In the genomic region with DNA sequence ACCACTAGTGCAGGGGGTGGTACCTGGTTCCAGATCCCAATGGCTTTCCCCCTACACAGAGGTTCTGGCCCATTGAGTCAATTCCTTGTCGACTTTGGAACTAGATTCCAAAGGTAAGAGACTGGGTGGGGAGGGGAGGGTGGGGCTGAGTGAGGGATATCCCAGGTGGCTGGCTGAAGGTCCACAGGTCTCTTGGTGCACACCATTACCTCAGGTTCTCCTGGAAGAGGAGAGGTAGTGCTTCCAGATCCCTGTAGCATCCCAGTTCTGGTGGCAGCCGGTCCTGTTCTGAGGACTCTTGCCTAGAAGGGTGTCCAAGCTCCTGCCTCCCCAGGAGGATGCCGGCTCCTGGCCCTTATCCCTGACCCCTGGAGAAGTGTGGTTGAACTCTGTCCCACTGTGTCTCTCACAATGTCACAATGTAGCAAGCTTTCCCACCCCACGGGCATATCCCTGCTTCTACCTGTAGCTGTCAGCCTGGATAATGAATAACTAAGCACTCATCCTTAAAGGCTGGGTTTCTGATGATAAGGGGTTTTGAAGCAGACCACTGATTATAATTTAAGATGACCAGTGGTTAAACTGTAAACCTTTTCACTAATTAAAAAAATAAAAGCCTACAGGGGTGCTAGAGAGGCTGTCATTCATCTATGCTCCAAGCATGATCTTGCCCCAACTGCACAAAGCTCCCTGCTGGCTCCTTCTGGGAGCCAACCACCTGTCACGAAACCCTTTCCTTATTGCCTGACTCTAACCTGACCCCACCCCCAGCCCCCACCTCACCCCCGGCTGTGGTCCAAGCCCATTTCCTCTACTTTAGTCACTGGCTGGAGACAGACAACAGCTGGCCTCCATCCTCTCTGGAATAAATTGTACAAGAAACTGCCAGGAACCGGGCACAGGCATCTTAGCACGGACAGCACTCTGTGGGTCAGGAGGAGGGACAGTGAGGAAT, we compare ENCODE assay signal across 13 mouse cellular contexts. TPM values are rescaled to one million over a fixed set of nuclear protein-coding genes. Genes with fewer than 3 reads are reported as not detected.
DNase-seq lines count a peak whose midpoint lies in the region; ATAC-seq and TF ChIP-seq lines count a peak whose summit lies in the region.
"Had no signal": no experiment of that assay in that cellular context is flagged by ENCODE, and none has a peak within 500 bp of the region (broad histone marks: within the 10 kb centered on the region; RNA-seq: fewer than 3 reads in every experiment).

No protein-coding gene starts in this region.

- no peak overlapping the region for H3K4me3 ChIP-seq in hindbrain, embryonic 10.5 days
- H3K4me3 ChIP-seq in hindbrain, embryonic 16.5 days (ENCODE audit: low read length): no peak overlapping the region
- H3K4me3 ChIP-seq in kidney, adult 2 months (ENCODE audit: insufficient read depth, low read depth, low read length): no peak overlapping the region
- H3K4me3 ChIP-seq: erythroblast, embryonic 14.5 days; limb, embryonic 10.5 days; midbrain, embryonic 15.5 days; neural tube, embryonic 12.5 days had no signal

- DNase-seq in hindbrain, embryonic 10.5 days (ENCODE audit: low spot score): no peak
- DNase-seq in Patski (ENCODE audit: low read depth, low spot score): no peak
- DNase-seq in kidney, adult 2 months: peak; percentile 83
- peak; percentile 63 to 76 for DNase-seq in kidney, postnatal 4 days
- no peak for DNase-seq in spleen, postnatal 10 days (ENCODE audit: low spot score in 2 of 2)
- no peak for DNase-seq in B cell, adult 2 months
- DNase-seq in gastrocnemius, postnatal 25 days: no peak
- DNase-seq: thymus, adult 2 months had no signal

- in situ Hi-C loops in Patski (cut with MboI; ENCODE audit: low pct_unique_long_range_greater_than_20kb): no loop called here

- H3K27me3 ChIP-seq in hindbrain, embryonic 10.5 days (ENCODE audit: insufficient read depth, poor library complexity, severe bottlenecking): no peaks in the 10 kb centered on the region
- H3K27me3 ChIP-seq in hindbrain, embryonic 16.5 days (replicated peaks; ENCODE audit: control insufficient read depth, insufficient read depth, low read length): no peaks in the 10 kb centered on the region
- no peaks in the 10 kb centered on the region for H3K27me3 ChIP-seq in Patski
- H3K27me3 ChIP-seq in kidney, adult 2 months (replicated peaks; ENCODE audit: control insufficient read depth, insufficient read depth, low read length): no peaks in the 10 kb centered on the region
- H3K27me3 ChIP-seq: midbrain, embryonic 15.5 days; neural tube, embryonic 12.5 days had no signal

- no peak for TF ChIP-seq POLR2A in kidney, adult 2 months (IDR thresholded peaks at IDR 0.05; ENCODE audit: low read depth, low read length)

- peaks cover 71% of the 10 kb centered on the region for H3K4me1 ChIP-seq in hindbrain, embryonic 10.5 days (replicated peaks)
- no peaks in the 10 kb centered on the region for H3K4me1 ChIP-seq in hindbrain, embryonic 16.5 days (ENCODE audit: control insufficient read depth, insufficient read depth, low read depth, low read length)
- peaks cover 66% of the 10 kb centered on the region for H3K4me1 ChIP-seq in kidney, adult 2 months (ENCODE audit: control insufficient read depth, insufficient read depth, low read length)
- H3K4me1 ChIP-seq: midbrain, embryonic 15.5 days had no signal

- CTCF ChIA-PET in Patski (lab: Charles Lee): interaction anchor here (1.0 to 1.4 kb wide), 3 partner anchors 11 to 45 kb away, joined by 3 to 5 read pairs (median 3); no protein-coding TSS in a partner anchor

- H3K4me2 ChIP-seq in hindbrain, embryonic 16.5 days (ENCODE audit: low read length): no peak overlapping the region
- H3K4me2 ChIP-seq: midbrain, embryonic 15.5 days; neural tube, embryonic 12.5 days had no signal

- peak overlapping the region; percentile 29; the same call in 1 of the 2 replicates for H3K27ac ChIP-seq in hindbrain, embryonic 10.5 days
- no peak overlapping the region for H3K27ac ChIP-seq in hindbrain, embryonic 16.5 days (ENCODE audit: low read depth, low read length)
- peak overlapping the region; percentile 74; the same call in 1 of the 2 replicates for H3K27ac ChIP-seq in kidney, adult 2 months (ENCODE audit: insufficient read depth, low read depth, low read length)
- H3K27ac ChIP-seq: limb, embryonic 10.5 days; midbrain, embryonic 15.5 days; neural tube, embryonic 12.5 days had no signal

- no peak overlapping the region for H3K9ac ChIP-seq in hindbrain, embryonic 16.5 days (ENCODE audit: low read depth, low read length)
- H3K9ac ChIP-seq: midbrain, embryonic 15.5 days; neural tube, embryonic 12.5 days had no signal

- no peaks in the 10 kb centered on the region for H3K9me3 ChIP-seq in hindbrain, embryonic 10.5 days
- no peaks in the 10 kb centered on the region for H3K9me3 ChIP-seq in hindbrain, embryonic 16.5 days (ENCODE audit: control insufficient read depth, low read length)
- H3K9me3 ChIP-seq: limb, embryonic 10.5 days; midbrain, embryonic 15.5 days; neural tube, embryonic 12.5 days had no signal

- POLR2A ChIA-PET in Patski (lab: Charles Lee): interaction anchor here (1.2 kb wide), 1 partner anchor 20 kb away, joined by 3 read pairs; the partner anchor contains the start of gene Saysd1

- TF ChIP-seq CTCF in Patski (IDR thresholded peaks at IDR 0.05): no peak
- TF ChIP-seq CTCF in kidney, adult 2 months (conservative IDR thresholded peaks at IDR 0.05; ENCODE audit: insufficient read depth, insufficient read length, low read depth, low read length): no peak

- WGBS in hindbrain, embryonic 10.5 days: 68% methylated on average over 8 of the region's 8 CpGs
- 62% methylated on average over 8 of the region's 8 CpGs for WGBS in hindbrain, embryonic 16.5 days
- 20% methylated on average over 8 of the region's 8 CpGs for WGBS in kidney, adult 2 months

- no peaks in the 10 kb centered on the region for H3K36me3 ChIP-seq in hindbrain, embryonic 10.5 days
- no peaks in the 10 kb centered on the region for H3K36me3 ChIP-seq in hindbrain, embryonic 16.5 days (ENCODE audit: control insufficient read depth, insufficient read depth, low read length)
- H3K36me3 ChIP-seq in kidney, adult 2 months (ENCODE audit: control insufficient read depth, insufficient read depth, low read length): no peaks in the 10 kb centered on the region
- H3K36me3 ChIP-seq: limb, embryonic 10.5 days; midbrain, embryonic 15.5 days; neural tube, embryonic 12.5 days had no signal

- no peak for ATAC-seq in hindbrain, embryonic 16.5 days
- ATAC-seq in Patski: peak; percentile 25
- ATAC-seq: midbrain, embryonic 15.5 days had no signal

RNA-seq across cellular contexts. Expression of gene Saysd1, which starts 20.7 kb away (rescaled TPM):
- 12.2 and 13.1 TPM in 2 replicates for polyA plus RNA-seq in hindbrain, embryonic 10.5 days (2016; fragmentation: Nextera tagmentation; extraction: Ambion mirVana)
- polyA plus RNA-seq in hindbrain, embryonic 16.5 days (2015; fragmentation: Nextera tagmentation; extraction: Ambion mirVana): 12.1 and 12.6 TPM in 2 replicates
- polyA plus RNA-seq in Patski (2021): 9.0 TPM
- polyA plus RNA-seq in kidney, adult 2 months (2012; rRNA removed): 10.8 and 11.4 TPM in 2 replicates
- total RNA-seq in gastrocnemius, postnatal 25 days (2021): 1 to 10 TPM; 2.0 to 3.0 TPM

RNA-seq across cellular contexts. Expression of gene Kcnk5, which starts 22.6 kb away (rescaled TPM):
- polyA plus RNA-seq in hindbrain, embryonic 10.5 days (2016; fragmentation: Nextera tagmentation; extraction: Ambion mirVana): 12.4 and 13.5 TPM in 2 replicates
- 1.4 and 1.7 TPM in 2 replicates for polyA plus RNA-seq in hindbrain, embryonic 16.5 days (2015; fragmentation: Nextera tagmentation; extraction: Ambion mirVana)
- polyA plus RNA-seq in Patski (2021): 2.2 TPM
- 32.0 and 34.2 TPM in 2 replicates for polyA plus RNA-seq in kidney, adult 2 months (2012; rRNA removed)
- under 1 TPM; 0.28 to 0.70 TPM for total RNA-seq in gastrocnemius, postnatal 25 days (2021)

Comparison
In these comparisons a context has a peak if more than half of its experiments do, and no peak if none do; other contexts are left out.
1. DNase-seq: peak in kidney, adult 2 months (single experiment) and kidney, postnatal 4 days (2 of 2); none in hindbrain, embryonic 10.5 days (single experiment), Patski (single experiment), spleen, postnatal 10 days (0 of 2), B cell, adult 2 months (0 of 2) and gastrocnemius, postnatal 25 days (single experiment).